Mouse (Mus musculus) activated CD4-positive, CD25-positive, alpha-beta regulatory T cell, adult 4 months (primary cell): Measurements from ENCODE around the gene Pklr. TPM values are rescaled to one million over a fixed set of nuclear protein-coding genes. Genes with fewer than 3 reads are reported as not detected.

Experiments used
- polyA plus RNA-seq, 2 experiments: library from polyadenylated mRNA; unstranded; fragments of 100-300 nt; shearing (Covaris generic); gene quantifications; one replicate each; pipeline ENCODE4 v1.2.1; 2017

The Pklr gene
- polyA plus RNA-seq, 2 experiments from 2014 or later = not detected

Other genes with a start within 250 kb of the Pklr start
- gene Msto1, start 222.1 kb upstream of the Pklr start, polyA plus RNA-seq = 10 to 100 TPM; 23.7 to 30.8 TPM
- gene Ash1l, start 185.5 kb upstream of the Pklr start, polyA plus RNA-seq = 10 to 100 TPM; 32.0 to 37.4 TPM
- 100 to 1,000 TPM; 122 to 130 TPM for gene Dap3, start 185.0 kb upstream of the Pklr start, polyA plus RNA-seq
- gene Rusc1, start 42.8 kb upstream of the Pklr start, polyA plus RNA-seq = 10 to 100 TPM; 54.4 to 70.3 TPM
- gene Gm43738, start 35.0 kb upstream of the Pklr start, polyA plus RNA-seq = under 1 TPM in 1 of 2 experiments, not detected in 1; 0.23 TPM
- gene Fdps, start 34.2 kb upstream of the Pklr start, polyA plus RNA-seq = 10 to 100 TPM; 75.1 to 83.8 TPM
- under 1 TPM; 0.50 to 0.69 TPM for gene Hcn3, start 24.1 kb downstream of the Pklr start, polyA plus RNA-seq
- gene Clk2, start 28.7 kb downstream of the Pklr start, polyA plus RNA-seq = 10 to 100 TPM; 12.4 to 18.5 TPM
- gene Scamp3, start 41.3 kb downstream of the Pklr start, polyA plus RNA-seq = 100 to 1,000 TPM; 160 to 182 TPM
- 100 to 1,000 TPM; 158 to 168 TPM for gene Fam189b, start 47.0 kb downstream of the Pklr start, polyA plus RNA-seq
- 10 to 100 TPM; 72.1 to 75.6 TPM for gene Gba, start 66.8 kb downstream of the Pklr start, polyA plus RNA-seq
- gene Thbs3, start 79.0 kb downstream of the Pklr start, polyA plus RNA-seq = 1 to 10 TPM in 1 of 2 experiments, under 1 TPM in 1; 0.22 to 2.4 TPM
- gene Mtx1, start 90.9 kb downstream of the Pklr start, polyA plus RNA-seq = 100 to 1,000 TPM in 1 of 2 experiments, 10 to 100 TPM in 1; 90.7 to 112 TPM
- gene Muc1, start 92.9 kb downstream of the Pklr start, polyA plus RNA-seq = under 1 TPM; 0.88 to 0.97 TPM
- gene Krtcap2, start 109.8 kb downstream of the Pklr start, polyA plus RNA-seq = 100 to 1,000 TPM; 275 to 319 TPM
- gene Trim46, start 110.2 kb downstream of the Pklr start, polyA plus RNA-seq = 1 to 10 TPM; 2.1 to 3.4 TPM
- gene Dpm3, start 123.2 kb downstream of the Pklr start, polyA plus RNA-seq = 100 to 1,000 TPM; 124 to 160 TPM
- gene Slc50a1, start 134.4 kb downstream of the Pklr start, polyA plus RNA-seq = 100 to 1,000 TPM; 195 to 254 TPM
- not detected for gene Efna1, start 145.0 kb downstream of the Pklr start, polyA plus RNA-seq
- not detected for gene Efna3, start 186.8 kb downstream of the Pklr start, polyA plus RNA-seq
- gene Efna4, start 201.9 kb downstream of the Pklr start, polyA plus RNA-seq = under 1 TPM; 0.28 to 0.50 TPM
- 10 to 100 TPM in 1 of 2 experiments, 1 to 10 TPM in 1; 7.7 to 12.7 TPM for gene Adam15, start 213.9 kb downstream of the Pklr start, polyA plus RNA-seq
- gene Dcst2, start 225.8 kb downstream of the Pklr start, polyA plus RNA-seq = under 1 TPM in 1 of 2 experiments, not detected in 1; 0.15 TPM
- under 1 TPM; 0.54 to 0.79 TPM for gene Dcst1, start 229.1 kb downstream of the Pklr start, polyA plus RNA-seq